Mouse (Mus musculus) liver, embryonic 11.5 days (tissue): ENCODE measurements around the gene Miga2. TPM values are rescaled to one million over a fixed set of nuclear protein-coding genes. Genes with fewer than 3 reads are reported as not detected.
A peak's percentile ranks its signal among the peaks of the same experiment; 100 is the strongest.

ENCODE experiments used
- ATAC-seq: fragments of 200-750 bp; cut with Nextera tagmentation; replicated peaks from 2 replicates; pipeline ENCODE4 v1.8.0; 2017; ENCODE audit warnings: moderate number of reproducible peaks, mild to moderate bottlenecking, moderate TSS enrichment, moderate library complexity; ENCODE audit not compliant: low FRiP score
- DNase-seq: peaks from one replicate; pipeline ENCODE4 v3.0.0-alpha.2; 2017; ENCODE audit warnings: low spot score
- H3K27ac ChIP-seq: fragments of 300-500 bp; sonication (generic); 2 replicates; pipeline ENCODE4 v1.5.1; 2014; ENCODE audit warnings: mild to moderate bottlenecking, low read depth, low read length, control low read depth
- H3K27me3 ChIP-seq: fragments of 300-500 bp; sonication (generic); replicated peaks from 2 replicates; pipeline ENCODE4 v1.6.1; 2014; ENCODE audit warnings: low read length, mixed read lengths; ENCODE audit not compliant: control insufficient read depth, insufficient read depth
- H3K36me3 ChIP-seq: fragments of 300-500 bp; sonication (generic); 2 replicates; pipeline ENCODE4 v1.6.1; 2014; ENCODE audit warnings: mild to moderate bottlenecking, low read length, moderate library complexity, mixed read lengths; ENCODE audit not compliant: control insufficient read depth, insufficient read depth
- H3K4me1 ChIP-seq: fragments of 300-500 bp; sonication (generic); replicated peaks from 2 replicates; pipeline ENCODE4 v1.6.1; 2014; ENCODE audit warnings: low read length, mixed read lengths; ENCODE audit not compliant: control insufficient read depth, insufficient read depth
- H3K4me2 ChIP-seq: fragments of 300-500 bp; sonication (generic); 2 replicates; pipeline ENCODE4 v1.6.1; 2014; ENCODE audit warnings: mild to moderate bottlenecking, control low read depth, moderate library complexity
- H3K4me3 ChIP-seq: fragments of 300-500 bp; sonication (generic); 2 replicates; pipeline ENCODE4 v1.5.1; 2014; ENCODE audit warnings: low read depth, low read length, control low read depth
- H3K9ac ChIP-seq: fragments of 300-500 bp; sonication (generic); 2 replicates; pipeline ENCODE4 v1.6.1; 2014; ENCODE audit warnings: low read depth, low read length, control low read depth
- H3K9me3 ChIP-seq: fragments of 300-500 bp; sonication (generic); 2 replicates; pipeline ENCODE4 v1.6.1; 2016; ENCODE audit warnings: low read length, inconsistent platforms, mixed read lengths; ENCODE audit not compliant: control insufficient read depth
- WGBS: fragments of 180-500 bp; shearing (Covaris S2); extraction: QIAGEN DNeasy Blood & Tissue Kit; methylation state at CpG from one replicate; pipeline ENCODE4 v1.1.7; 2014; 5-methylcytosine and 5-hydroxymethylcytosine counted together
- polyA plus RNA-seq: library from polyadenylated mRNA; unstranded; fragments of >200 nt; fragmentation: Nextera tagmentation; extraction: Ambion mirVana; gene quantifications from 2 replicates; pipeline ENCODE4 v1.2.1, GENCODE M21; 2014

Miga2 gene
- 19.7 and 21.2 TPM in 2 replicates for polyA plus RNA-seq

DNA sequence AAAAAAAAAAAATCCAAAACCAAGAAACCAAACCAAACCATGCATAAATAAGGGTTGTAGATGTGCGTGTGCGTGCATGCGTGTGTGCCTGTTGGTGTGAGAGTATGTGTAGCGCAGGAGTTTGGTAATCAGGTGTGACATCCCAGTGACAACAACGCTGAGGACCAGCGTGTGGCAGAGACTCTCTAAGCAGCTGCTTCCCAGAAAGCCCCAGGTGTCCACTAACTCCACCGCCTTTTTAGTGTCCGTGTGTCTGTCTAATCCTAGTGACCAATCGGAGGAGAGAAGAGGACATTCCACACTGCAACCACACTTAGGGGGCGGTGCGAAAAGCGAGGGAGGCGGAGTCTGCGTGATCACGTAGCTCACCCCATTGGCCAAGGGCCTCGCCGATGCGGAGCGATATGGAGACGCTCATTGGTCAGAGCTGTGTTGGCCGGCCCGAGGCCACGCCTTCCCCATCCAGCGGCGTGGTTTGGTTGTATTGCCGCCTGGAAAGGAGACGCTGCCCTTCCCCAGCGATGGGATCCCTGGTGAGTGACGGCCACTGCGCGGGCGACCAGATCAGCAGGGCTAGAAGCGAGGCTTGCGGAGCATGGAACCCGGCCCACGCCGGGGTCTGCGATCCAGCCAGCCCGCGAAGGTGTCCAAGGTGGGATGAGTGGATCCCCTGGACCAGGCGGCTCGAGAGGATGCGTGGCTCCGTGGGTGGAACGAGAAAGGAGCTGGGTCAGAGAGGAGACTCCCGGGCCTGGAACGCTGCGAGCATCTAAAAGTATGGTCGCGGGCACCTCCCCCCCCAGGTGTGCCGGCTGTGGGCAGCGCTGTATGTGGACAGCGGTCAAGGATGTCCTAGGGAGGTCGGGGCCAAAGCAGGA lies at the start of gene Miga2:
Gene Miga2, plus strand, starts transcription at position 461 of the 878 bp plus-strand sequence.
- H3K4me1 ChIP-seq: peaks cover 18% of the 10 kb centered on the region
- H3K9ac ChIP-seq: peak within 1 kb of the TSS; percentile 73
- H3K36me3 ChIP-seq: peaks cover 16% of the 10 kb centered on the region
- peak within 1 kb of the TSS; percentile 80 for H3K4me3 ChIP-seq
- H3K9me3 ChIP-seq: peaks cover 2% of the 10 kb centered on the region; the same call in 1 of the 2 replicates
- H3K27me3 ChIP-seq: no peaks in the 10 kb centered on the region
- H3K4me2 ChIP-seq: peak within 1 kb of the TSS; percentile 86
- ATAC-seq: peak; percentile 98
- peak within 1 kb of the TSS; percentile 36 for H3K27ac ChIP-seq
- DNase-seq: peak; percentile 96
- under 1% methylated on average over 54 of the region's 54 CpGs for WGBS

DNA sequence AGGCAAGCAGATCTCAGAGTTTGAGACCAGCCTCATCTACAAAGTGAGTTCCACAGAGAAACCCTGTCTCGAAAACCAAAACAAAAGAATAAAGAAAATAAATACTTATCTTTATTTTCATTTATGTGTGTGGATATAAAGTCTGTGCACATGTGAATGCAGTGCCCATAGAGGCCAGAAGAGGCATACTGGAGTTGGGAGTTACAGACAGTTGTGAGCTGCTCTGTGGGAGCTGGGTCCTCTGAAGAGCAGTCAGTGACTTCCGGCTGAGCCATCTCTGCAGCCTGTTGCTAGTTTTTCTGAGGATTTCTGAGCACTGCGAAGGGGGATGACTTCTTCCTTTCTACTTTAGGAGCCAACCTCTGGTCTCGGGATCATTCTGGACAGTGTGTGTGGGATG lies 47.9 kb upstream of the Miga2 start:
- Histone ChIP-seq H3K9me3 (no peaks in the 10 kb centered on the region), H3K4me2 (no peak overlapping the region), H3K4me3 (no peak overlapping the region), H3K36me3 (peaks cover 51% of the 10 kb centered on the region), H3K27ac (no peak overlapping the region), H3K4me1 (no peaks in the 10 kb centered on the region), H3K9ac (no peak overlapping the region), H3K27me3 (no peaks in the 10 kb centered on the region)
- DNase-seq (no peak), ATAC-seq (no peak)
- WGBS: 93% methylated on average over 4 of the region's 4 CpGs

DNA sequence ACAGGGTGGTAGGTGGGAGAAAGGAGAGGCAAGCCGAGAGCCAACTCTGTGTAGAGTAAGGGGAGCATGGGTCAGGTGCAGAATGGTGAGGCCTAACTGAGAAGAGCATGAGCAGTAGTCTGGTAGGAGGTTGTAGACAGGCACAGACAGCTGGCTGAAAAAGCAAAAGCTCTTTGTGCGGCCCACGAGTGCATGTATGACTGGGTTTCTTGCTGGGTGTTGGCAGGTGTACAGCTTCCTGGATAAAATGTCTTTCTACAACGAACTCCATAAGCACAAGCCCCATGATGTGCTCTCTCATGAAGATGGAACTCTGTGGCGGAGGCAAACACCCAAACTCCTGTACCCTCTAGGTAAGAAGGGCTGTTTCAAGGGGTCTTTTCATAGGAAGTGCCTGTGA lies 47.1 kb upstream of the Miga2 start:
- Histone ChIP-seq H3K27ac (no peak overlapping the region), H3K36me3 (peaks cover 56% of the 10 kb centered on the region), H3K27me3 (no peaks in the 10 kb centered on the region), H3K9me3 (no peaks in the 10 kb centered on the region), H3K4me2 (no peak overlapping the region), H3K9ac (no peak overlapping the region), H3K4me1 (no peaks in the 10 kb centered on the region), H3K4me3 (no peak overlapping the region)
- ATAC-seq: no peak
- DNase-seq: no peak
- 90% methylated on average over 5 of the region's 5 CpGs for WGBS

DNA sequence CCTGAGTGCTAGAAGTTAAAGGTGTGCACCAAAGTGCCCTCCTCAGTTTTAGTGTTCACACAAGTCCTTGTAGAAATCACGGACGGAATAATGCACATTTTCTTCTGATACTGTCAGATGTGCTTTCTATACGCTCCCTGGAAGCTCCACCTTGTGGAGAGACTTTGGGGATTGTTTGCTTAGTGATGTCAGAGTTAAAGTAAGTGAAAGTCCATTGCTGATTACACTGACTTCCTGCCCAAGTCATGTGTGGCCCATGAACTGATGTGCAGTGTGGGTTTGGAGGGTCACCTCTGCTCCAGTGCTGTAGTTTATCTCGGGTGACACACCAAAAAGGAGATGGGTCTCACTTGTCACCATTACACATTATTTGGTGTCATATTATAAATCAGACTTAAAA lies 44.8 kb upstream of the Miga2 start:
- no peaks in the 10 kb centered on the region for H3K9me3 ChIP-seq
- no peak overlapping the region for H3K4me2 ChIP-seq
- no peak for ATAC-seq
- H3K9ac ChIP-seq: no peak overlapping the region
- no peaks in the 10 kb centered on the region for H3K27me3 ChIP-seq
- H3K4me1 ChIP-seq: no peaks in the 10 kb centered on the region
- H3K27ac ChIP-seq: no peak overlapping the region
- no peak overlapping the region for H3K4me3 ChIP-seq
- 88% methylated on average over 4 of the region's 4 CpGs for WGBS
- no peak for DNase-seq
- H3K36me3 ChIP-seq: peaks cover 60% of the 10 kb centered on the region

DNA sequence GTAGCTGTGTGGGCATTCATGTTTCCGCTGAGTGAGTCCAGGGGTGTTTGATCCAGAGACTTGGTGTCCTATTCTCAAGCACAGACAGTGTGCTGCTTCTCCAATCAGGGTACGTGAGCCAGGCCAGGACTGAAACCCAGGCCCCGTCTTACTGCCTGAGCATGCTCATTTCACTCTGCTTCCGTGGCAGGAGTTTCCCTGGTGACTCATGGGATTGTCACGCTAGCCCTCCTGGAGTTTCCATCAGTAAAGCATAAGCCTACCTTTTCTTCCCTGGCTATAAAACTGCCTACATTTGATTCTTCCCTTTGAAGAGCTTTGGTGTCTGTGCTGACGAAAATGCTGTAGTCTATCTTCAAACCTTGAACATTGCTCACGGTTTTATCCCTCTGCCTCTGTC lies 40.9 kb upstream of the Miga2 start:
- no peak overlapping the region for H3K4me3 ChIP-seq
- H3K27me3 ChIP-seq: no peaks in the 10 kb centered on the region
- DNase-seq: no peak
- H3K9me3 ChIP-seq: no peaks in the 10 kb centered on the region
- no peak for ATAC-seq
- no peaks in the 10 kb centered on the region for H3K4me1 ChIP-seq
- peaks cover 58% of the 10 kb centered on the region for H3K36me3 ChIP-seq
- WGBS: 91% methylated on average over 7 of the region's 7 CpGs
- H3K9ac ChIP-seq: no peak overlapping the region
- no peak overlapping the region for H3K4me2 ChIP-seq
- no peak overlapping the region for H3K27ac ChIP-seq

DNA sequence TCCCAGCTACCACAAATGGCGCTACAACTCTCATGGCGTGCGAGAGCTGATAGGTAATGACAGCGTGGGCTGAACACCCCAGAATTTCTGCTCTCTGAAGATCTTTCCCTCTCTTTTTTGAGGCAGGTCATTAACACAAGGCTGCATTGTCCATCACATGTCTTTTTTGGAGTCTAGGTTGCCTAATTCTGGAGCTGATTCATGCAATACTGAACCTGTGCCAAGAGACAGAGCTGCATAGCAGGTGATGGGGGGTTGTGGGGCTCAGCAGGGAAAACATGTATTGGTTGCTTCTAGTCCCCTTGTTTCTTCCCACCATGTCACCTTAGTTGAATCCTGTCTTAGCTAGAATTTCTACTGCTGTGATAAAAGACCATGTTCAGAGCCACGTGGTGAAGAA lies 38.7 kb upstream of the Miga2 start:
- H3K27ac ChIP-seq: no peak overlapping the region
- no peaks in the 10 kb centered on the region for H3K4me1 ChIP-seq
- DNase-seq (no peak), ATAC-seq (no peak)
- peaks cover 70% of the 10 kb centered on the region for H3K36me3 ChIP-seq
- H3K4me3 ChIP-seq: no peak overlapping the region
- no peaks in the 10 kb centered on the region for H3K27me3 ChIP-seq
- H3K4me2 ChIP-seq: no peak overlapping the region
- 93% methylated on average over 5 of the region's 5 CpGs for WGBS
- no peak overlapping the region for H3K9ac ChIP-seq
- no peaks in the 10 kb centered on the region for H3K9me3 ChIP-seq

DNA sequence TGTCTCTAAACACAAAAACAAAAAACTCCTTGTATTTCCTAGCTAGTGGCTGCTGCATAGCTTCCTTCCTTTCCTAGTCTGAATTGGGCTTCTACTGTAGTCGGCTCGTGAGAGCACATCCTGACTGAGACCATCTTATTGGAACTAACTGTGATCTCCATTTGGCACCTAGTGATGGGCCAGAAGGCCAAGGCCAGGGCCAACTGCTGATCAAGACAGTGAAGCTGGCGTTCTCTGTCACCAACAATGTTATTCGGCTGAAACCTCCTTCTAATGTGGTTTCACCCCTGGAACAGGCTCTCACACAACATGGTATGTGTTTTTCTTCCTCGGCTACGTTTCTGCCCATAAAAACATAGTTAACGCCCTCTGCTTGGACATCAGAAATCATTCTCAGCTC lies 36.8 kb upstream of the Miga2 start:
- Histone ChIP-seq H3K36me3 (peaks cover 69% of the 10 kb centered on the region), H3K4me3 (no peak overlapping the region), H3K9me3 (no peaks in the 10 kb centered on the region), H3K4me1 (no peaks in the 10 kb centered on the region), H3K4me2 (no peak overlapping the region), H3K9ac (no peak overlapping the region), H3K27me3 (no peaks in the 10 kb centered on the region), H3K27ac (no peak overlapping the region)
- DNase-seq (no peak), ATAC-seq (no peak)
- WGBS: 93% methylated on average over 7 of the region's 7 CpGs

DNA sequence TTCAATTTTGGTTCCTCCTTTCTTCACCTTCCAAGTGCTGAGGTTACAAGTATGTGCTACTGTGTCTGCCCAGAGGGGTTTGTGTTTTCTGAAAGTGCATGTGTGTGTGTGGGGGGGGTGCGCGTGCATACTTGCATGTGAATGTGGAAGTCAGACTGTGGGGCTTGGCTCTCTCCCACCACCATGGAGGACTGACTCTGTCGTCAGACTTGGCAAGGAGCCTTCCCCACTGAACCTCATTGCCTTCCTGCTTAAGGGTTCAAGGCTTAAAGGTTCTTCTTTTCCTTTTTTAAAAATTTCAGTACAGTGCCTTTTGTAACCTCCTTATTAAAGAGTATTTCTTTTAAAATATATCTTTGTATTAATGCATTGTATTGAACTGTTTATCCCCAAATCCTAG lies 35.2 kb upstream of the Miga2 start:
- Histone ChIP-seq H3K36me3 (peaks cover 62% of the 10 kb centered on the region), H3K27ac (no peak overlapping the region), H3K9ac (no peak overlapping the region), H3K4me1 (no peaks in the 10 kb centered on the region), H3K9me3 (no peaks in the 10 kb centered on the region), H3K4me3 (no peak overlapping the region), H3K4me2 (no peak overlapping the region), H3K27me3 (no peaks in the 10 kb centered on the region)
- 87% methylated on average over 3 of the region's 3 CpGs for WGBS
- no peak for ATAC-seq
- DNase-seq: no peak

DNA sequence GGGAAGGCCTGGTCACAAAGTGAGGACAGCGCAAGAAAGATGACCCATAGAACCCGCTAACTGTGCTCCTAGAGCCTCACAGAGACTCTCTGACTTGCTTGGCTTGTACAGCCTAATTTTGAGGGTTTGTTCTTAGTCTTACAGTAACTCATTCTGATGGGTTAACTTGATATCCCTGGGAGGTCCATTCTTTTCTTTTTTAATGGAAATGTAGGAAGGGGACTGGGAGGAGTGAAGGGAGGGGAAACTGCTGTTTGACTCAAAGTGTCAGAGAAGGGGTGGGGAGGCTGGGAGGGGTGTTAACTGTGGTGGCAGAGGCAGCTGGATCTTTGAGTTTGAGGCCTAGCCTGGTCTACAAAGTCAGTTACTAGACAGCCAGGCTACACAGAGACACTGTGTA lies 28.7 kb upstream of the Miga2 start:
- no peaks in the 10 kb centered on the region for H3K9me3 ChIP-seq
- ATAC-seq (no peak), DNase-seq (no peak)
- H3K4me2 ChIP-seq: no peak overlapping the region
- no peak overlapping the region for H3K27ac ChIP-seq
- 96% methylated on average over 2 of the region's 2 CpGs for WGBS
- peaks cover 58% of the 10 kb centered on the region for H3K36me3 ChIP-seq
- H3K27me3 ChIP-seq: no peaks in the 10 kb centered on the region
- no peaks in the 10 kb centered on the region for H3K4me1 ChIP-seq
- H3K4me3 ChIP-seq: no peak overlapping the region
- no peak overlapping the region for H3K9ac ChIP-seq
